Mouse (Mus musculus) CH12.LX (cell line): ENCODE results near the gene Serpina16. TPM values are rescaled to one million over a fixed set of nuclear protein-coding genes. Genes with fewer than 3 reads are reported as not detected.

ENCODE experiments used
- DNase-seq: peaks from one replicate; pipeline ENCODE4 v3.0.0-alpha.2; 2013; ENCODE audit errors: extremely low read depth
- H3K27ac ChIP-seq: 2 replicates; pipeline ENCODE4 v1.5.1; 2012; ENCODE audit warnings: low read depth, mild to moderate bottlenecking, control low read depth, moderate library complexity; ENCODE audit not compliant: insufficient read depth
- H3K27me3 ChIP-seq: replicated peaks from 2 replicates; pipeline ENCODE3; 2012; ENCODE audit warnings: inconsistent platforms
- H3K36me3 ChIP-seq, 2 experiments: replicated peaks in 1 of 2; 2 replicates each; pipeline versions ENCODE3 to v1.6.1; 2012; ENCODE audit warnings: inconsistent platforms in 1 of 2, low read length in 1 of 2, mild to moderate bottlenecking in 1 of 2, mixed read lengths in 1 of 2, moderate library complexity in 1 of 2; ENCODE audit not compliant: control insufficient read depth in 1 of 2, insufficient read depth in 1 of 2
- H3K4me1 ChIP-seq, 2 experiments: 2 replicates each; pipeline ENCODE4 v1.6.1; 2012; ENCODE audit warnings: inconsistent platforms in 1 of 2, moderate library complexity in 1 of 2; ENCODE audit not compliant: insufficient read depth in 2 of 2, control insufficient read depth in 1 of 2
- H3K4me2 ChIP-seq: 2 replicates; pipeline ENCODE4 v1.6.1; 2012; ENCODE audit warnings: low read depth, mild to moderate bottlenecking, control low read depth; ENCODE audit not compliant: poor library complexity, insufficient read depth, severe bottlenecking
- H3K4me3 ChIP-seq, 3 experiments: fragments of 150-350 bp in 1 of 3; sonication (generic) in 1 of 3; replicated peaks in 1 of 3; 2 replicates each; pipeline versions ENCODE3 to v1.5.1; 2011 to 2012; ENCODE audit warnings: low read depth in 2 of 3, low read length in 2 of 3, mild to moderate bottlenecking in 2 of 3, moderate library complexity in 2 of 3, control low read depth in 1 of 3, improper control_type of control experiment in 1 of 3, inconsistent platforms in 1 of 3, mixed read lengths in 1 of 3; ENCODE audit not compliant: poor library complexity in 1 of 3
- H3K79me2 ChIP-seq: replicated peaks from 2 replicates; pipeline ENCODE4 v1.6.1; 2012; ENCODE audit warnings: mild to moderate bottlenecking, moderate library complexity; ENCODE audit not compliant: control insufficient read depth, poor library complexity, insufficient read depth, severe bottlenecking; ENCODE audit errors: extremely low read depth
- H3K9ac ChIP-seq: 2 replicates; pipeline ENCODE4 v1.6.1; 2012; ENCODE audit warnings: low read depth, mild to moderate bottlenecking, control low read depth, moderate library complexity; ENCODE audit not compliant: insufficient read depth
- H3K9me3 ChIP-seq: replicated peaks from 2 replicates; pipeline ENCODE3; 2012; ENCODE audit warnings: low read length, inconsistent platforms, mixed read lengths
- ELF1 ChIP-seq: IDR thresholded peaks from 2 replicates; pipeline ENCODE4 v1.6.1; 2014; ENCODE audit warnings: low read depth, mild to moderate bottlenecking, inconsistent platforms, low read length, improper control_type of control experiment
- EP300 ChIP-seq: IDR thresholded peaks from 2 replicates; pipeline ENCODE4 v1.6.1; 2011; ENCODE audit warnings: low read length, improper control_type of control experiment
- ETS1 ChIP-seq: conservative IDR thresholded peaks from 2 replicates; pipeline ENCODE4 v1.6.1; 2012; ENCODE audit warnings: low read depth, mild to moderate bottlenecking, inconsistent platforms, low read length, improper control_type of control experiment, moderate library complexity
- HCFC1 ChIP-seq: IDR thresholded peaks from 2 replicates; pipeline ENCODE4 v1.6.1; 2012; ENCODE audit warnings: low read depth, mild to moderate bottlenecking, inconsistent platforms, low read length, improper control_type of control experiment
- IRF4 ChIP-seq: IDR thresholded peaks from 2 replicates; pipeline ENCODE4 v1.6.1; 2014; ENCODE audit warnings: low read depth, mild to moderate bottlenecking, inconsistent platforms, low read length, improper control_type of control experiment
- JUN ChIP-seq: IDR thresholded peaks from 2 replicates; pipeline ENCODE4 v1.6.1; 2011; ENCODE audit warnings: low read depth, mild to moderate bottlenecking, low read length, improper control_type of control experiment, moderate library complexity; ENCODE audit not compliant: insufficient read depth
- KAT2A ChIP-seq: IDR thresholded peaks from 2 replicates; pipeline ENCODE4 v1.6.1; 2012; ENCODE audit warnings: low read length, improper control_type of control experiment, inconsistent platforms; ENCODE audit not compliant: insufficient replicate concordance
- MAFK ChIP-seq: IDR thresholded peaks from 2 replicates; pipeline ENCODE4 v1.6.1; 2011; ENCODE audit warnings: low read length, improper control_type of control experiment; ENCODE audit not compliant: insufficient replicate concordance
- MAX ChIP-seq: IDR thresholded peaks from 2 replicates; pipeline ENCODE4 v1.6.1; 2011; ENCODE audit warnings: low read length, improper control_type of control experiment
- MXI1 ChIP-seq: IDR thresholded peaks from 2 replicates; pipeline ENCODE4 v1.6.1; 2011; ENCODE audit warnings: mild to moderate bottlenecking, low read depth, low read length, improper control_type of control experiment
- NELFE ChIP-seq: IDR thresholded peaks from 2 replicates; pipeline ENCODE4 v1.6.1; 2011; ENCODE audit warnings: low read depth, low read length, improper control_type of control experiment
- POLR2A ChIP-seq: IDR thresholded peaks from 2 replicates; pipeline ENCODE4 v1.6.1; 2011; ENCODE audit warnings: low read depth, mild to moderate bottlenecking, improper control_type of control experiment, low read length
- POLR2AphosphoS2 ChIP-seq: IDR thresholded peaks from 2 replicates; pipeline ENCODE4 v1.6.1; 2011; ENCODE audit warnings: low read depth, low read length, improper control_type of control experiment
- RAD21 ChIP-seq: IDR thresholded peaks from 2 replicates; pipeline ENCODE4 v1.6.1; 2011; ENCODE audit warnings: low read depth, mild to moderate bottlenecking, low read length, improper control_type of control experiment, moderate library complexity
- RCOR1 ChIP-seq: conservative IDR thresholded peaks from 2 replicates; pipeline ENCODE4 v1.6.1; 2012; ENCODE audit warnings: low read depth, mild to moderate bottlenecking, inconsistent platforms, low read length, improper control_type of control experiment
- SIN3A ChIP-seq: IDR thresholded peaks from 2 replicates; pipeline ENCODE4 v1.6.1; 2012; ENCODE audit warnings: low read length, improper control_type of control experiment, inconsistent platforms
- SMC3 ChIP-seq: IDR thresholded peaks from 2 replicates; pipeline ENCODE4 v1.6.1; 2011; ENCODE audit warnings: low read depth, low read length, improper control_type of control experiment
- TBP ChIP-seq: conservative IDR thresholded peaks from 2 replicates; pipeline ENCODE4 v1.6.1; 2011; ENCODE audit warnings: low read depth, low read length, improper control_type of control experiment
- TCF12 ChIP-seq: IDR thresholded peaks from 2 replicates; pipeline ENCODE4 v1.6.1; 2014; ENCODE audit warnings: low read depth, mild to moderate bottlenecking, inconsistent platforms, low read length, improper control_type of control experiment
- USF1 ChIP-seq: IDR thresholded peaks from 2 replicates; pipeline ENCODE4 v1.6.1; 2014; ENCODE audit warnings: low read depth, mild to moderate bottlenecking, inconsistent platforms, low read length, improper control_type of control experiment
- USF2 ChIP-seq: conservative IDR thresholded peaks from 2 replicates; pipeline ENCODE4 v1.6.1; 2011; ENCODE audit warnings: low read depth, low read length, improper control_type of control experiment
- ZC3H11A ChIP-seq: IDR thresholded peaks from 2 replicates; pipeline ENCODE4 v1.6.1; 2012; ENCODE audit warnings: low read depth, mild to moderate bottlenecking, inconsistent platforms, low read length, improper control_type of control experiment
- ZKSCAN1 ChIP-seq: IDR thresholded peaks from 2 replicates; pipeline ENCODE4 v1.6.1; 2012; ENCODE audit warnings: low read depth, inconsistent platforms, low read length, improper control_type of control experiment, borderline replicate concordance
- ZMIZ1 ChIP-seq: IDR thresholded peaks from 2 replicates; pipeline ENCODE4 v1.6.1; 2012; ENCODE audit warnings: low read depth, mild to moderate bottlenecking, inconsistent platforms, low read length, improper control_type of control experiment
- ZNF384 ChIP-seq: IDR thresholded peaks from 2 replicates; pipeline ENCODE4 v1.6.1; 2012; ENCODE audit warnings: low read depth, low read length, improper control_type of control experiment, inconsistent platforms
- dilution Hi-C: fragments of 300-500 bp; cut with MboI; formaldehyde crosslinking; loops from 2 replicates; pipeline ENCODE4 v1.14.3; 2020; ENCODE audit warnings: low sequenced_read_pairs; ENCODE audit not compliant: extremely low pct_unique_long_range_greater_than_20kb, extremely low pct_ligation_motif_present
- in situ Hi-C: fragments of 300-500 bp; cut with MboI; formaldehyde crosslinking; loops from 3 replicates; pipeline ENCODE4 v1.14.3; 2019; ENCODE audit warnings: low sequenced_read_pairs, low pct_ligation_motif_present, low pct_unique_long_range_greater_than_20kb, mixed read lengths
- polyA plus RNA-seq: library from polyadenylated mRNA; unstranded; fragments of >175 nt; gene quantifications from 2 replicates; pipeline ENCODE4 v1.2.1, GENCODE M21; 2012; ENCODE audit warnings: low read depth; ENCODE audit not compliant: insufficient read length
- total RNA-seq, 2 experiments: library from RNA; depleted of rRNA; stranded (reverse); fragments of 300-350 nt in 1 of 2; fragments of >200 nt in 1 of 2; gene quantifications; 2 replicates each; pipeline ENCODE4 v1.2.3; 2012 to 2014

Serpina16 gene
- total and polyA plus RNA-seq, 3 experiments, result not detected

DNA sequence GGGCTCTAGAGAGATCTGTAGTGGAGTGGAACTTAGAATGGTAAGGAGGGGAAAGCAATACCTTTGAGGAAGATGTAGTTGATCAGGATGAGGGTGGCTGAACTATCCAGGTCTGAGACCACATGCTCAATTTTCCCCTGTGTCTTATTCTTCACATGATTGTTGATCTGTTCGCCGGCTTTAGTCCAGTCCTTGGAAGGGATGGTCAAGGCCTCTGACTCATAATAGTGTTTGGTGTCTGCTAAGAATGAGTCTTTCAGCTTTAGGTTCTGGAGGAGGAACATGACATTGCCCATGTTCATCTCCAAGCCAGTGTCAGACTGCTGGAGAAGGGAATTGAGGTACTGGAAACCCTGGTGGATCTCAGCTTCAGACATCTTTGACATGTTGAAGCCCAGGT, 22.1 kb downstream of the Serpina16 start:
- Histone ChIP-seq H3K4me2 (no peak overlapping the region), H3K27me3 (peaks cover 98% of the 10 kb centered on the region), H3K36me3 (no peaks in the 10 kb centered on the region), H3K9ac (no peak overlapping the region), H3K4me3 (no peak overlapping the region), H3K27ac (no peak overlapping the region), H3K4me1 (no peaks in the 10 kb centered on the region), H3K79me2 (no peaks in the 10 kb centered on the region), H3K9me3 (peaks cover 5% of the 10 kb centered on the region)
- no peak for TF ChIP-seq JUN
- no peak for TF ChIP-seq RCOR1
- TF ChIP-seq MAFK, result no peak
- no peak for TF ChIP-seq KAT2A
- TF ChIP-seq HCFC1, result no peak
- no peak for TF ChIP-seq IRF4
- TF ChIP-seq USF1, result no peak
- TF ChIP-seq EP300, result no peak
- TF ChIP-seq ZMIZ1, result no peak
- TF ChIP-seq TBP, result no peak
- TF ChIP-seq POLR2A, result no peak
- TF ChIP-seq SMC3, result no peak
- TF ChIP-seq POLR2AphosphoS2, result no peak
- no peak for TF ChIP-seq USF2
- TF ChIP-seq NELFE, result no peak
- DNase-seq, result no peak
- in situ Hi-C loops, result no loop called here
- dilution Hi-C loops, result no loop called here

- in situ Hi-C loops (loop anchor here (25.0 kb wide), 1 partner anchor 134 kb away; no protein-coding TSS in a partner anchor), dilution Hi-C loops (no loop called here)
- DNase-seq, result no peak
- Histone ChIP-seq H3K27me3 (peaks cover 55% of the 10 kb centered on the region), H3K4me3 (no peak overlapping the region), H3K9me3 (peaks cover 5% of the 10 kb centered on the region), H3K4me2 (no peak overlapping the region), H3K79me2 (no peaks in the 10 kb centered on the region), H3K27ac (no peak overlapping the region), H3K9ac (no peak overlapping the region), H3K4me1 (no peaks in the 10 kb centered on the region), H3K36me3 (no peaks in the 10 kb centered on the region)
- TF ChIP-seq ELF1 (no peak), MAX (no peak), SIN3A (no peak), ZMIZ1 (no peak), RAD21 (no peak), ZC3H11A (no peak), POLR2AphosphoS2 (no peak), JUN (no peak), USF2 (no peak), TBP (no peak), USF1 (no peak), POLR2A (no peak), MAFK (no peak), ZKSCAN1 (no peak), ZNF384 (no peak), HCFC1 (no peak), ETS1 (no peak), RCOR1 (no peak), MXI1 (no peak), TCF12 (no peak)
Observed at GRCm38 (mm10) chr12:103646314-103646713, 29.6 kb downstream of the Serpina16 start.
